Mouse (Mus musculus) kidney, postnatal 0 days (tissue): ENCODE results near the gene L1td1. TPM values are rescaled to one million over a fixed set of nuclear protein-coding genes. Genes with fewer than 3 reads are reported as not detected.
A peak's percentile ranks its signal among the peaks of the same experiment; 100 is the strongest.

Source experiments
- ATAC-seq: fragments of 200-750 bp; cut with Nextera tagmentation; replicated peaks from 2 replicates; pipeline ENCODE4 v1.8.0; 2017; ENCODE audit warnings: low read depth, moderate number of reproducible peaks, moderate TSS enrichment, moderate library complexity; ENCODE audit not compliant: low FRiP score
- DNase-seq: peaks from one replicate; pipeline ENCODE4 v3.0.0-alpha.2; 2016; ENCODE audit warnings: low spot score
- H3K27ac ChIP-seq: fragments of 300-500 bp; sonication (generic); 2 replicates; pipeline ENCODE4 v1.5.1; 2014; ENCODE audit warnings: mild to moderate bottlenecking
- H3K27me3 ChIP-seq: fragments of 300-500 bp; sonication (generic); 2 replicates; pipeline ENCODE4 v1.6.1; 2014; ENCODE audit warnings: low read length, mixed read lengths; ENCODE audit not compliant: insufficient read depth
- H3K36me3 ChIP-seq: fragments of 300-500 bp; sonication (generic); 2 replicates; pipeline ENCODE4 v1.6.1; 2014; ENCODE audit warnings: low read length, mixed read lengths; ENCODE audit not compliant: insufficient read depth
- H3K4me1 ChIP-seq: fragments of 300-500 bp; sonication (generic); replicated peaks from 2 replicates; pipeline ENCODE4 v1.6.1; 2014; ENCODE audit warnings: antibody characterized with exemption, low read length, mixed read lengths; ENCODE audit not compliant: insufficient read depth
- H3K4me2 ChIP-seq: fragments of 300-500 bp; sonication (generic); 2 replicates; pipeline ENCODE4 v1.6.1; 2014; ENCODE audit warnings: mild to moderate bottlenecking, low read length, moderate library complexity, mixed read lengths
- H3K4me3 ChIP-seq: fragments of 300-500 bp; sonication (generic); replicated peaks from 2 replicates; pipeline ENCODE4 v1.5.1; 2014; ENCODE audit warnings: low read depth, low read length
- H3K9ac ChIP-seq: fragments of 300-500 bp; sonication (generic); 2 replicates; pipeline ENCODE4 v1.6.1; 2014; ENCODE audit warnings: low read depth, low read length
- H3K9me3 ChIP-seq: fragments of 300-500 bp; sonication (generic); replicated peaks from 2 replicates; pipeline ENCODE4 v1.6.1; 2016; ENCODE audit warnings: low read length, inconsistent platforms, mixed read lengths
- CTCF ChIP-seq: IDR thresholded peaks from 2 replicates; pipeline ENCODE4 v1.5.1; 2016; ENCODE audit warnings: antibody characterized with exemption, low read depth, mild to moderate bottlenecking, moderate library complexity
- WGBS: fragments of 180-500 bp; shearing (Covaris S2); extraction: QIAGEN DNeasy Blood & Tissue Kit; methylation state at CpG from one replicate; pipeline ENCODE4 v1.1.7; 2014; 5-methylcytosine and 5-hydroxymethylcytosine counted together
- polyA plus RNA-seq: library from polyadenylated mRNA; unstranded; fragments of >200 nt; fragmentation: Nextera tagmentation; extraction: Ambion mirVana; gene quantifications from 2 replicates; pipeline ENCODE4 v1.2.1, GENCODE M21; 2015

Gene L1td1
- polyA plus RNA-seq, 1 experiment from 2014 or later = 0.18 TPM

DNA sequence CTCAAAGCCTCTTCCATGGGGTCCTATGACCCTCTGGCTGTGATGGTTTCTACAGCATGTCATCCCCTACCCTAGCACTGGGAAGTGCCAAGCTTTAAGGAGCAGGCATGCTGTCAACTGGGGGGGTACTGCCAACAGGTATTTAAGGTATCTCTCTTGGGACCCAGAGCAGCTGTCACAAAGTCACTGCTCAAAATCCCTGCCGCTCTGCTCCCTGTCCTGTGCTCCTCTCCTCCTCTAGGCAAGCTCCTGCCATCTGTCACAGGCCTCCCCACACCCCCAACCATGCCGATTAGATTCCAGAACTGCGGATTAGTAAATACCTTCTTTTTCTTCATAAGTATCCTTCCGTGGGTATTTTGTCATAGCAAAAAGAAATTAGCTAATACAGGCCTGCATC is 27.9 kb downstream of the L1td1 start:
- Histone ChIP-seq H3K4me1 (0 out of 2 replicates have a peak, but pooled peaks cover 5% of the 10 kb centered on the region), H3K4me3 (no peak overlapping the region), H3K27ac (no peak overlapping the region), H3K36me3 (no peaks in the 10 kb centered on the region), H3K4me2 (no peak overlapping the region), H3K27me3 (no peaks in the 10 kb centered on the region), H3K9me3 (no peaks in the 10 kb centered on the region), H3K9ac (no peak overlapping the region)
- 87% methylated on average over 4 of the region's 4 CpGs for WGBS
- no peak for DNase-seq
- ATAC-seq = no peak
- no peak for TF ChIP-seq CTCF

DNA sequence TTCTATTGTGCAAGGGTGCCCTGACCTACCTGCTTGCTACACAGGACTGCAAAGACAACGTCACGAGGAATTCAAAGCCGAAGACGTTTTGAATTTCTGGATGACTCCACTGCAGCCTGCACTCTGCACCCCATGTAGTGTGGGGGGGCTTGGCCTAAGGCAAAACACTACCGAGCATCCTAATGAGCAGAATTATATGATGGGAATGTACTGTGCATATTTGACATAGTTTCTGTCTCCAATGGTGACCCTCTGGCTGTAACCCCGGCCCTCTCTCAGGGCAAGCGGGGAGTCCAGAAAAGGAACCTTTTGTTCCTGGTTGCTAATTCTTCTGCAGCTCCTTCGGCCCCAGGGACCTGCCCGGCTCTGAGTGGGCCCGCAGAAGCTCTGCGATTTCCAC is 29.6 kb downstream of the L1td1 start:
- no peak for TF ChIP-seq CTCF
- Histone ChIP-seq H3K9me3 (no peaks in the 10 kb centered on the region), H3K4me2 (no peak overlapping the region), H3K9ac (no peak overlapping the region), H3K36me3 (no peaks in the 10 kb centered on the region), H3K4me3 (no peak overlapping the region), H3K4me1 (0 out of 2 replicates have a peak, but pooled peaks cover 5% of the 10 kb centered on the region), H3K27me3 (no peaks in the 10 kb centered on the region), H3K27ac (no peak overlapping the region)
- no peak for ATAC-seq
- WGBS = 55% methylated on average over 11 of the region's 11 CpGs
- DNase-seq = peak; percentile 54

DNA sequence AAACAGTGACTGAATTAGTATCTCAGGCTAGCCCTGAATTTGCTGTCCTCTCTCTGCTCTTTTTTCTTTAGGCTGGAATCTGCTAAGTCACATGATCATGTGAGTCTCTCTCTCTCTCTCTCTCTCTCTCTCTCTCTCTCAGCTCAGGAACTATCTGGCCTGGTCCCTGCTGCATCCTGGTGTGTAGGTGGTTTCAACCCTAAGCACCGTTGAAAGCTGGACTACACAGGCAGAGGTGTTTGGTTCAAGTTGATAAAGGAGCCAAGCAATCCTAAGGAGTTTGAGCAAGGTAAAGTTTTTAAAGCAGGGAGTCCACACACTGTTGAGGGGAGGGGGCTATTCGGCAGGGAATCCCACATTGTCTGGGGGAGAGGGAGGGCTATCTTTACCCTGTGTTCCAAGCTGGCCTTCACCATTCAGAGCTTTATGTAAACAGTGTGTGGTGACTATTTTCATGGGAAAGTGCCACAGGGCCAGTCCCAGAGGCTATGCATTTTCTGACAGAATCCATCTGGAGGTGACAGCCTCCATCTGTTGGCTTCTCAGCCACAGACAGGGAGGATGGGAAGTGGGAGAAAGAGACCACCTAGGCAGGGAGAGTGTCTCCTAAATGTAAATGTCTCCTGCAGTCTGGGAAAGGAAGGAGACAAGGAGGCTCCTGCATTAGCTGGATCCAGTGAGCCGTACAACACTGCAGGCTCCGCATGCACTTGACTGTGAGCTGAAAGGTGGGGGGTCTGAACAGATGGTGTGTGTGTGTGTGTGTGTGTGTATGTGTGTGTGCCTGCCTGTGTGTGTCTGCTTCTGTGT is 31.7 kb downstream of the L1td1 start:
- TF ChIP-seq CTCF = no peak
- Histone ChIP-seq H3K9me3 (no peaks in the 10 kb centered on the region), H3K36me3 (no peaks in the 10 kb centered on the region), H3K27me3 (no peaks in the 10 kb centered on the region), H3K9ac (no peak overlapping the region), H3K27ac (peak overlapping the region; percentile 54; the same call in 1 of the 2 replicates), H3K4me3 (no peak overlapping the region), H3K4me1 (0 out of 2 replicates have a peak, but pooled peaks cover 5% of the 10 kb centered on the region), H3K4me2 (no peak overlapping the region)
- DNase-seq (peak; percentile 52), ATAC-seq (peak; percentile 76)
- WGBS = 18% methylated on average over 4 of the region's 4 CpGs

DNA sequence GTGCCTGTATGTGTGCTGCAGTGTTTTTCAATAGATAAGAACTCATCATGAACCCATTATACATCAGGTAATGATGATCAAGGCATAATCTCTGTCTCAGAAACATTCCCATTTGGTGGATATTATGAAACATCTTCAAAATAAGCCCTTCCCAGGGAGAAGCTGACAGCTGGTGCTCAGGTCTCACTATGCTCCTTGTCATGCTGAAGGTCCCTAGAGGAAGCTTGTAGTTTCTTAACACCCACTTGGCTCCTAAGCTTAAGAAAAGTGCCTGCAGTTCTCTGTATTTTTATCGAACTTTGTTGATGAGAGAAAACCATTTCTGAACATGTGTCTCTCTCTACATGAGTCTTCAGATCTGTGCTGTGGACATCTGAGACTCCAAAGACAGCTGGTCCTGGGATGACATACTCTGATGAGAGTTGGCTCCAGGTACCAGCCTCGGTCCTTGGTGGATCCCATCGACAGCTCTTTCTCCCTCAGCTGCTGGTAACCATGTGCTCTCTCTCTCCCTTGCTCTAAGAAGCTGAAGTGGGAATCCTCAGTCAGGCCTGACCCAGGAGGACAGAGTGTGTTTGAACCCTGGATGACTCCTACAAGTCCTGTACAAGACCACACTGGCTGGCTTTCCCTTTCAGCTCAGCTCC is 32.5 kb downstream of the L1td1 start:
- no peak for TF ChIP-seq CTCF
- no peak for ATAC-seq
- Histone ChIP-seq H3K36me3 (peaks cover under 1% of the 10 kb centered on the region; the same call in 1 of the 2 replicates), H3K27me3 (no peaks in the 10 kb centered on the region), H3K4me2 (no peak overlapping the region), H3K9me3 (no peaks in the 10 kb centered on the region), H3K4me3 (no peak overlapping the region), H3K4me1 (0 out of 2 replicates have a peak, but pooled peaks cover 5% of the 10 kb centered on the region), H3K27ac (0 out of 2 replicates have a peak overlapping the region, but pooled peaks have one; percentile 54), H3K9ac (no peak overlapping the region)
- DNase-seq = no peak
- 72% methylated on average over 3 of the region's 3 CpGs for WGBS

DNA sequence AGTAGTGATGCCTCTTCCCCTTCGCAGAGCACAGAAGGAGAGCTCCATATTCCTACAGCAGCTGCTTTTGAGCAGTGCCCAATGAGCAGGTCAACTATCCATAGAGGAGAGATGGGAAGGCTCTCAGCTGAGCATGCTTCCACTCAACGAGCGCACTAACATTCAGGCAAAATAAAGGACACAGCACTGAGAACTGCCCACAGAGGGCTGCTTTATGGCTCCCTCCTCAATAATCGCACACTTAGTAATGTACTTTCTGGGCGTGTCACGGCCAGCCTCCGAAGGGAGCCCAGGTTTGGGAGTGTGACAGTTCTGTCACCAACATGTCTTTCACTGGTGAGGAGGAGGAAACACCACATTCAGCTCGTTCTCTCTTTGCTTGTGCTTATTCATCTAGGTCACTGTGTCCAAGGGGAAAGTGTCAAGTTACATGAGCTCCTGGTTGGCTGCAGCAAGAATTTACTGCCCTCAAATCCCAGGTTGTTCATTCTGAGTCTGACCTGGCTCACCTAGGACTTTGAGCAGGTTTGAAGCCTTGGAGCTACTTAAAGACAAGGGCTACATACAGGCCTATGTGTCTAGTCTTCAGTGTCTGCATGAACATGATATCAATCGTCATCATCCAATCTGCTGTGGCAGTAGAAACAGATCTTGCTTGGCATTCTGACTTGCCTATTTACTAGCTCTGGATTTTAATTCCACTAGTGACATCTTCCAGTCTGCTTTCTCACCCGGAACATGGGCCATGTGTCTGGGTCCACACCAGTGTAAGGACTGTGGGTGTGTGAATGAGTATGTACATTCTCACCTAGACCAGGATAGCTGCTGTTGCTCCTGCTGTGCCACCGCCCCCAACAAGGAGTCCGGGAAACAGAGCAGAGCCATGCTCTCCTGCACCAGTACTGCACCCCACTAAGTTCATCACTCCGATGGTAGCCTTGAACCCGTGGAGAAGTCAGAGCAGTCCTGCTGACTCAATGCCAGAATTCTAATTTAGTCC is 40.9 kb downstream of the L1td1 start:
- Histone ChIP-seq H3K9ac (no peak overlapping the region), H3K4me2 (no peak overlapping the region), H3K9me3 (no peaks in the 10 kb centered on the region; the same call in 1 of the 2 replicates), H3K27ac (no peak overlapping the region; the same call in 1 of the 2 replicates), H3K4me1 (no peaks in the 10 kb centered on the region), H3K36me3 (peaks cover 12% of the 10 kb centered on the region; the same call in 1 of the 2 replicates), H3K4me3 (no peak overlapping the region), H3K27me3 (no peaks in the 10 kb centered on the region)
- DNase-seq (peak; percentile 53), ATAC-seq (peak; percentile 61; the same call in 1 of the 2 replicates)
- no peak for TF ChIP-seq CTCF
- 50% methylated on average over 14 of the region's 14 CpGs for WGBS
